Mouse (Mus musculus) brown adipose tissue, adult 24 weeks (tissue): ENCODE measurements around the gene Cdnf. TPM values are rescaled to one million over a fixed set of nuclear protein-coding genes. Genes with fewer than 3 reads are reported as not detected.

Source experiments
- H3K27ac ChIP-seq: fragments of 200-500 bp; replicated peaks from 2 replicates; pipeline ENCODE4 v1.5.1; 2012; ENCODE audit warnings: low read depth, mild to moderate bottlenecking, low read length
- H3K4me1 ChIP-seq: fragments of 200-500 bp; 2 replicates; pipeline ENCODE4 v1.6.1; 2012; ENCODE audit warnings: low read length, mixed read lengths; ENCODE audit not compliant: control insufficient read depth, insufficient read depth, insufficient read length
- H3K4me3 ChIP-seq: fragments of 200-500 bp; 2 replicates; pipeline ENCODE4 v1.5.1; 2012; ENCODE audit warnings: low read depth, mild to moderate bottlenecking, low read length, moderate library complexity; ENCODE audit not compliant: insufficient read depth
- polyA plus RNA-seq: library from polyadenylated mRNA; stranded (reverse); fragments of >200 nt; gene quantifications from 2 replicates; pipeline ENCODE4 v1.2.4, GENCODE M21; 2012; ENCODE audit not compliant: missing spikeins, insufficient read depth, insufficient read length

The Cdnf gene
- polyA plus RNA-seq, 1 experiment = 8.0 TPM

GRCm38 (mm10) chr2:3546055-3546454 is 33.2 kb downstream of the Cdnf start:
- no peak overlapping the region for H3K4me3 ChIP-seq
- H3K4me1 ChIP-seq = no peaks in the 10 kb centered on the region
- H3K27ac ChIP-seq = no peak overlapping the region

GRCm38 (mm10) chr2:3546588-3546987 is 33.8 kb downstream of the Cdnf start:
- no peaks in the 10 kb centered on the region for H3K4me1 ChIP-seq
- H3K27ac ChIP-seq = no peak overlapping the region

GRCm38 (mm10) chr2:3570186-3570585 is 57.4 kb downstream of the Cdnf start, which contains the start of gene Fam107b:
Gene Fam107b (plus strand): TSS chr2:3570488.
- no peaks in the 10 kb centered on the region for H3K4me1 ChIP-seq
- H3K27ac ChIP-seq = no peak within 1 kb of the TSS
- H3K4me3 ChIP-seq = no peak within 1 kb of the TSS

More at GRCm38 (mm10) chr2:3546588-3546987, 33.8 kb downstream of the Cdnf start:
- no peak overlapping the region for H3K4me3 ChIP-seq

DNA sequence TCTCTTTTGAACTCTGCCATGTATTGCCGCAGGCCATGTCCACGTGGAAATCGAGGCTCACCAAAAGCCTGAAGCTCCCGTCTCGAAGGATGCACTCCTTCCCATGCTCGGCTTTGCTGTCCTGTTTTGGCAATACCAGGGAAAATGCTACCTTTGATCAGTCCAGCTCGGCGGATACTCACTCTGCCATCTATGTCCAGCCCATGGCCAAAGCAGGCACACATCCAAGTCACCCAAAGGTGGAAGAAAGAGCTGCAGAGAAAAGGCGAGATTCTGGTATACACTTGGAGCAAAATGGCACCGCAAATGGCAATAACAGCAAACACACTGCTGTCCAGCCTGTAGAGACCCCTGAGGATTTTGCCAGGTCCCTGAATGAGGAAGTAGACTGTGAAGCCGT is 57.8 kb downstream of the Cdnf start:
- no peak overlapping the region for H3K4me3 ChIP-seq
- H3K4me1 ChIP-seq = no peaks in the 10 kb centered on the region
- H3K27ac ChIP-seq = no peak overlapping the region

DNA sequence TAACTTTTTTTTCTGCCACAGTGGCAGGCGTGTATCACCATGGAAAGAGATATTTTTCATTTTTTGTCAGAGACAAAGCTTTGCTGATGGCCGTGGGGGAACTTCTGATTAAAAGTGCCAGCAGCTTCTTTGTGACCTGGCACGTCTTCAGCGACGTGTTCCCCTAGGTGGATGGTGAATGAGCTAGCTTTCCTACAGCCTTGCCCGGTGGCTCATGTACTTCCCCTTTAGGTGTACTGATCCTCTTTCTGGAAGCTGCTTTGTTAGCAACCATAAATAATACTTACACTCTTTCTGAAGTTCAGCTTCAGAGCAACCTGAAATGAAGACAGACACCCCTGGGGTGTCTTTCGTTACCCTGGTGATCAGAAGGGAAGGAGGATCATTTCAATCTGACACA is 61.1 kb downstream of the Cdnf start:
- Histone ChIP-seq H3K4me1 (no peaks in the 10 kb centered on the region), H3K27ac (no peak overlapping the region), H3K4me3 (no peak overlapping the region)

DNA sequence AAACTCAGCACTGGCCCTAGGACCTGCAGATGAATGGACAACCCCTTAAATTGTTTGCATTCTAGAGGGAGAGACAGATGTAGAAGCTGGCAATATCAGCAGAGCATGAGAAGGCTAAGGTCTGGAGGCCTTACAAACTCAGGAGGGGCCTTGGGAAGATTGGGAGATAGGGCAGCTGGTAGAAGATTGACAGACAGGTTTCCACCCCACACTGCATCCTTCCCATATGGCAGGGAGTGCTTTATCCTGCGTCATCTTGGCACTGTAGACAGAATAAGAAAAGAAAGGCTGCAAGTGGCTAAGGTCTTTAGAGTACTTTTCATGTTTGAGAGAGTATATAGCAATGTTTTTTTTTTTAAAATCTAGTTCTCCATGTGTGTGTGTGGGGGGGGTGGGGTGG is 62.3 kb downstream of the Cdnf start:
- H3K4me3 ChIP-seq = no peak overlapping the region
- H3K27ac ChIP-seq = no peak overlapping the region
- H3K4me1 ChIP-seq = no peaks in the 10 kb centered on the region

Other genes starting within 250 kb of the Cdnf start
- gene Nmt2, start 228.8 kb upstream of the Cdnf start, polyA plus RNA-seq = 24.5 and 28.6 TPM in 2 replicates
- gene Rpp38, start 180.4 kb upstream of the Cdnf start, polyA plus RNA-seq = 6.7 and 13.6 TPM in 2 replicates
- not detected in 2 replicates for gene Acbd7, start 176.9 kb upstream of the Cdnf start, polyA plus RNA-seq
- not detected in 2 replicates for gene Olah, start 115.8 kb upstream of the Cdnf start, polyA plus RNA-seq
- gene Meig1, start 90.4 kb upstream of the Cdnf start, polyA plus RNA-seq = not detected in 2 replicates
- gene Dclre1c, start 88.9 kb upstream of the Cdnf start, polyA plus RNA-seq = 3.5 and 4.6 TPM in 2 replicates
- 0.33 and 1.7 TPM in 2 replicates for gene Suv39h2, start 38.0 kb upstream of the Cdnf start, polyA plus RNA-seq
- 0.79 and 0.87 TPM in 2 replicates for gene Gm45902, start 240 bp upstream of the Cdnf start, polyA plus RNA-seq
- 24.9 and 33.9 TPM in 2 replicates for gene Hspa14, start 216 bp upstream of the Cdnf start, polyA plus RNA-seq
- 18.7 and 31.0 TPM in 2 replicates for gene Fam107b, start 57.5 kb downstream of the Cdnf start, polyA plus RNA-seq